Mouse (Mus musculus) embryonic fibroblast, embryonic 13.5 days (primary cell): ENCODE measurements at regions not wholly inside any gene's neighbourhood (a gene's known extent, or its start where the extent isn't known, plus 50 kb on each side); places are given as distances from the start of the nearest gene placed in this dataset.

Experiments
- CTCF ChIP-seq: IDR thresholded peaks from 2 replicates; pipeline ENCODE4 v1.5.1; 2011; ENCODE audit warnings: mild to moderate bottlenecking, control low read depth, low read length, moderate library complexity, borderline replicate concordance; ENCODE audit not compliant: insufficient read depth
- POLR2A ChIP-seq: IDR thresholded peaks from 2 replicates; pipeline ENCODE4 v1.6.1; 2011; ENCODE audit warnings: low read depth, mild to moderate bottlenecking, control low read depth, low read length, moderate library complexity

DNA sequence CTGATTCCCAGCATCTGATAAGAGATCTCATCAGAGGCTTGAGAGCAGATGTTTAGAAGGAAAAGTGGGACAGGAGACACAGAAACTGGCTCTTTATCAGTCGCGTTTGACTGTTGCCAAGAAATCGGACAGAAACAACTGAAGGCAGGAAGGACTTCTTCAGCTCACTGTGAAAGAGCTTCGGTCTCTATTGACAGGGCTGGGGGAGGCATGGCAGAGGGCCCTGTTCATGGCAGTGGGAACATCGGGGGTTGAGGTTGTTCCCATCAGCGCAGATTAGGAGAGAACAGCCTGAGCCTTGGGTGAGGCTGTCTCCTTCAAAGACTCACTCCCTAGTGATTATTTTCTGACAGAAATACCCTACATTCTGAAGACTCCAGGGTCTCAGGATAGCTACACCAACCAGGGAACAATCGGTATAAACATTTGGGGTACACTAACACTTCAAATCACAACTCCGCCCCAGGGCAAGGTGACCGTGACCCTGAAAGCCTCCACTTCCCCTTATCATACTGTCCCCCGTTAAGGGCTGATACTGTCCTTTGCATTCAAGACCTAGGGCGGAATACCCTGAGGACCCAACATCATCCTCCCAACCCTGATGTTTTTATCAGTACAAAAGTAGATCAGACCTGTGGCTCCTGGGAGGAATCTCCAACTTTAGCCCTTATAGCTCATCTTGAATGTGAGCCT lies 144.8 kb upstream of the Eci2 start:
- TF ChIP-seq POLR2A (no peak), CTCF (no peak)
